Mouse (Mus musculus): ENCODE data around the gene Dupd1.
"Not testable (repeated sequence)": the region's sequence is repeated elsewhere in the genome, so short reads cannot be mapped to it uniquely, and the experiment has no call there.

Gene Dupd1

DNA sequence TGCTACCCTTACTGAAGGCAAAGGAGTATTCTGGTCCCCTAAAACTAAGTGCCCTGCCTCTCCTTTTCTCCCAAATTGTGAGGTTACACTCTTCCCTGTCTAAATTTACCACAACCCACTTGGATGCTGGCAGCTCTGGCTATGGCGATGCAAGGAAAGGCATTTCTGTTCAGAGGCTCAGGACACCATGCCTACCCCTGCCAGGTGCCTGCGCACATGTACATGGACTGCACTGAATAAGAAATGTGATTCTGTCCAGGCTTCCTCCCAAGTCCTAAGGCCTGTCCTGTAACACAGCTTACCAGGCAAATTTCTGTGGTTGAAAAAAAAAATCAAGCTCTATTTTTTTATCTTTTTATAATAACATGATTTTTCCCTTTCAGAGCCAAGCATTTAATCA, 38.2 kb downstream of the Dupd1 start:
- no peak for DNase-seq (ENCODE audit: low read depth, low spot score)

DNA sequence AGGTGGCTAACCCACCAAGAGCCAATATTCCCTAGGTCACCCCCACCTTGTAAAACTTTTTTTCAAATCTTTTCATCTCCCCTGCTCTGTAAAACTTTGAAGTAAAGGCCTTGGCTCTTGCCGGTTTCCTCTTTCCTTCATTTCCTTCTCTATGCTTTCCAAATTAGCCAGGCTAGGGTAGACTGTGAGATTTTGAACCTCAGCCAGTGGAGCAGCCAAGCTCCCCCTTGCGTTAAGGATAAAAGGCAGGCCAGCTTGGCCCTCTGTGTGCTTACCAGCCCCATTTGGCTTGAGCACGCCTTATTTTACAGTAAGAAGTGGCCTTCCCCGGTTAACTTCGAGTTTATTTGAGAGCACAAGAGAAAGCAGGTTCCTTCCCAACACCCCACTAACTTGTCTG, 39.9 kb downstream of the Dupd1 start:
- no peak for DNase-seq (ENCODE audit: low read depth, low spot score)

DNA sequence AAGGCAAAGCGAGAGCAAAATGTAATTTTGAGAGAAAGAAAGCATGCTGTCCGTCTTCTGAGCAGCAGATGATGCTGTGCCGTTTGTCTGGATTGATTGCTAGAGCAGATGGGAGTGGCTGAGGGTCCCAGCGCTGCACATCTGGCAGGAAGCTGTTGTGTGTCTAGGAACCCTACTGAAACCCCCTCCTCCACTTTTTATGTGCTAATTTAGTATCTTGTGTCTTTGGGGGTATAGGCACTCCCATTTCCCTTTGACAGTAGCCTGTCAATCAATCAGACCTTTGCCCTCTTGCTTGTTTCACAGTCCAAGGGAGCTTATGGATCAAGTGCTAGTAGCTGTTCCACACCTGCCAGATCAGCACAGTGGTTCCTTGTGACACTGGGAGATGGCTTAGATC, 41.3 kb downstream of the Dupd1 start:
- no peak for DNase-seq (ENCODE audit: low read depth, low spot score)

GRCm38 (mm10) chr14:21670422-21671006, 43.9 kb downstream of the Dupd1 start:
- not testable (repeated sequence) for DNase-seq (ENCODE audit: low read depth, low spot score)

GRCm38 (mm10) chr14:21669633-21670421, 44.5 kb downstream of the Dupd1 start:
- DNase-seq (ENCODE audit: low read depth, low spot score): no peak

DNA sequence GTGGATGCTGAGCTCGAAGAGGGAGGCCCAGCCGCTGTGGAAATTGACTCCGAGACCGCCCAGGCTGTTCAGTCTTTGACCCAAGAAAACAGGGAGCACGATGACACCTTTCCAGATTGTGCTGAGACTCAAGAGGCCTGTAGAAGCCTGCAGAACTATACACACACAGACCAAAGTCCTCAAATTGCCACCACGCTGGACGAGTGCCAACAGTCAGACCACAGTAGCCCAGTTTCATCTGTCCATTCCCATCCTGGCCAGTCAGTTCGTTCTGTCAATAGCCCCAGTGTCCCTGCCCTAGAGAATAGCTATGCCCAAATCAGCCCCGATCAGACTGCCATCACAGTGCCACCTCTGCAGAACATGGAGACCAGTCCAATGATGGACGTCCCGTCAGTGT, 45.2 kb downstream of the Dupd1 start:
- DNase-seq (ENCODE audit: low read depth, low spot score): no peak

GRCm38 (mm10) chr14:21662465-21663142, 51.8 kb downstream of the Dupd1 start:
- DNase-seq (ENCODE audit: low read depth, low spot score): no peak

DNA sequence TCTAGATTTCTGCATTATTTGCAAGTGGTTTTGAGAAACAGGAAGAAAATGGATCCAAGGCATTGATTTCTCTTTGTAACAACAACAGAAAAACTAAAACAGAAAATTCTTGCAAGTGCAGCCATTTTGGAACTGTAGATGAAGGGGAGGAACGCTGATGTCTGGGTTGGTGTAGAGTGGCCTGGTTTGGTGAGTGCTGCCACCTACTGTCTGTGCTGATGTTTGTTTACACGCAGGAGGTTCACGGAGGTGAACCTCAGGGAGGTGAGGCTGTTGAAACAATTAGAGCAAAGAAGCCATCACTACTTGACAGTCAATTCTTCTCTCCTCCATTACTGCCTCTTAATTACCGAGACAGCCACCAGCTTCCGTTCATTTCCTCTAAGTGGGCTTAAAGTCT, 54.7 kb downstream of the Dupd1 start:
- peak; percentile 73 for DNase-seq (ENCODE audit: low read depth, low spot score)

GRCm38 (mm10) chr14:21659155-21659554, 55.2 kb downstream of the Dupd1 start:
- DNase-seq (ENCODE audit: low read depth, low spot score): no peak

GRCm38 (mm10) chr14:21653813-21654212, 60.6 kb downstream of the Dupd1 start:
- DNase-seq (ENCODE audit: low read depth, low spot score): no peak

DNA sequence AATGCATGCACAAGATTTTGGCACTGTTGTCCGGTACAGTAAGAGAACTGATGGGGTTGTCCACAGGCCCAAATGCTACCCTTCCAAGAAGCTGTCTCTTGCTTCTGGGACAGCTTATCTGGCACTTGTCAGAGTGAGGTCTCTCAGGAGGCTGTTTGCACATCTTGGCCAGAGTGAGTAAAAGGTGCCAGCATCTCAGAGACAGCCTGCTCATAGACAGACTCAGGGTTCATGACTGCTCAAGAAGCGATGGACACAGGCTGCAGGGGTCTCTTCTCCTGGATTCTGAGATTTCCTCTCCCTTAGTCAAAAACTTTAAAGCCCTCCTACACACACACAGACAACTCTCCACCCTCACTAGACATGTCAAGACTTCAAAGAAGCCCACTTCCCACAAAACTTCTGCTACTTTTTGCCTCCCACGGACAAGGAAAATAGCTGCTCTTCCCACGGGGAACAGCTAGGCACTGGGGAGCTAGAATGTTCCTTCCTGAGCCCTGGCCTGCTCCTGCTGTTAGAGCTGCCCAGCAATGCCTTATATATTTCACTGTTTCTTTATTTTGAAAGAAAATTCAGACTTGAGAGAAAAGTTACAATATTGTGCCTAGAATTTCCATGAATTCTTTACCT, 73.5 kb downstream of the Dupd1 start:
- no peak for DNase-seq (ENCODE audit: low read depth, low spot score)

DNA sequence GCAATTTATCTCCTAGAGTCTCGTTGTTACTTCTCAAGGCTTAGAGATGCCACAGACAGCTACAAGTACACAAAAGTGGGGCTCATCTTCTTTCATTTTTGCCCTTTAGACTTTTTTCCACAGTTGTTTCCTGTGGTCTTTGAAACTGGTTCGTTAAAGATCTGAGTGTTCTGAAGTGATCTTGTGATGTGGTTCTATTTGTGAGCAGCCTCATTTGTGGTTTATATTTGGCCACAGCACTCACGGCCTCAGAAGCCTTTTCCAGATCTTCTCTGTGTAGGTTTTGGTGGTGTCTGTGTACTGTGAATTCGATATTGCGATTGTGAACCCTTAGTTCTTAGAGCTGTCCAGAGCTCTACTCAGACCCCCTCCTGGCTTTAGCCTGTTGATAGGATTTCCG, 77.8 kb downstream of the Dupd1 start:
- no peak for DNase-seq (ENCODE audit: low read depth, low spot score)

GRCm38 (mm10) chr14:21631665-21632200, 82.6 kb downstream of the Dupd1 start:
- no peak for DNase-seq (ENCODE audit: low read depth, low spot score)

Measured in mesoderm, embryonic 11.5 days (tissue).